Mouse (Mus musculus) left cerebral cortex, adult 9 months (tissue): ENCODE measurements around the gene Rnaseh2b.

ENCODE experiments used
- DNase-seq, 2 experiments: peaks; one replicate each; pipeline ENCODE4 v3.0.0; 2022; ENCODE audit warnings: low spot score in 2 of 2

Rnaseh2b gene

DNA sequence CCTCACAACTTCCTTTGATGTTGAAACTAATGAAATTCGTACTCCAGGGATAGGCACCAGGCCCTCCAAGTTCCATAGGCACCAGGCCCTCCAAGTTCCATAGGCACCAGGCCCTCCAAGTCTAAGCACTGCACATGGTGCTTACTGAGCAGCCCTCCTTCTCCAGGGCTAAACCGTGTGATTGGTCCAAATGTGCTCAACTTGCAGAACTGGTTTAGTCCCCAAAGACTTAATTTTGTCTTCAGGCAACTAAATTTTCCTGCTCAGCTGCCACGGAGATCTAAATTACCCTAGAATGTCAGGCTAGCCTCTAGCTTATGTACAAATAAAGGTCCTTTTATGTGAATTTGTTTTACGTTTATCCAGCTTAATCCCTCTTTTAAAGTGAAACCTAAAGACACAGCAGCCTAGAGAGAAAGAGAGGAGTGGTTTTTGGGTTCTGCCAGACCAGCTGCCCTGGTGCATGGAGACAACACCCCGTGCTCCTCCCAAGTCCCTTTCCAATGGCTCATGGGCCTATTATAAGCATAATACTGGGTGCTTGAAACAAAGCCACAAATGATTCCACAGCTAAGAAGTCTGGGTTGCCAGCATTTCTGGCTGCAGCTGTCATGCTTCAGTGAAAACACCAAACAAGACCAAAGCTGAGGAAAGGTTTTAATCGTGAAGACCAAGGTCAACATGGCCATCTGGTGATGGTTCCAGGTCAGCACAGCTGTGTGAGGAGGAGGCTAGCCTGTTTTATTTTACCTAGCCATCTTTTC lies 30.4 kb downstream of the Rnaseh2b start:
- DNase-seq, result no peak

DNA sequence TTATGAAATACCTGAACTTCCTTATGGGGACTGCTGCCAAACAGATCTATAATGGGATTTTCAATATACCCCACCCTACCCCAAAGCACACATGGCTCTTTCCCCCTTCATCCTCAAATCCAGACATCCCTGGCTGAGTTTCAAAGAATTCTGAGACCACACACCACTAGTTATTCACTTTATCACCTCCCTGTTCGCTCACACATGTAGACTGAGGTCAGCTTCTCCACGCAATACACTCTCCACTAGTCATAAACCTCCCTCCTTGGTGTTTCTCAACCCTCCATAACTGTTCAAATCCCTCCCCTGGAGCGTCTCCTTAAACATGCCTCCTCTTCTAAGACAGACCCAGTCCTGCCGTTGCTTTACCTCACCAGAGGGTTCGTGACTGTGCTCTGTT lies 31.1 kb downstream of the Rnaseh2b start:
- DNase-seq, result no peak

DNA sequence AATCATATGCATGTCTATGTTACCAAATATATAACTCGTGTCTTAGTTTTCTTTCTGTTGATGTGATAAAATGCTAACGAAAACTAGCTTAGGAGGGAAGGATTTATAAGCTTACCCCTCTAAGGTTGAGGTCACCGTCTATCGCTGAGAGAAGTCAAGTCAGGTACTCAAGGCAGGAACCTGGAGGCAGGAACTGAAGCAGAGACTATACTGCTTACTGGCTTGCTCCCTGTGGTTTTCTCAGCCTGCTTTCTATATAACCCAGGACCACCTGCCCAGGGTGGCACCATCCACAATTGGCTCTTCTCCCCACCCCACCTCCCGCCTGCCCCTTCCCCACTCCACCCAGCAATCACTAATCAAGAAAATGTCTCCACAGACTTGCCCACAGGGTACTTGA lies 32.6 kb downstream of the Rnaseh2b start:
- no peak for DNase-seq

GRCm38 (mm10) chr14:62326026-62326425 lies 33.6 kb downstream of the Rnaseh2b start:
- DNase-seq, result no peak

- no peak for DNase-seq
Observed at GRCm38 (mm10) chr14:62327171-62327570, 34.8 kb downstream of the Rnaseh2b start.

GRCm38 (mm10) chr14:62328606-62329005 lies 36.2 kb downstream of the Rnaseh2b start:
- DNase-seq, result no peak

DNA sequence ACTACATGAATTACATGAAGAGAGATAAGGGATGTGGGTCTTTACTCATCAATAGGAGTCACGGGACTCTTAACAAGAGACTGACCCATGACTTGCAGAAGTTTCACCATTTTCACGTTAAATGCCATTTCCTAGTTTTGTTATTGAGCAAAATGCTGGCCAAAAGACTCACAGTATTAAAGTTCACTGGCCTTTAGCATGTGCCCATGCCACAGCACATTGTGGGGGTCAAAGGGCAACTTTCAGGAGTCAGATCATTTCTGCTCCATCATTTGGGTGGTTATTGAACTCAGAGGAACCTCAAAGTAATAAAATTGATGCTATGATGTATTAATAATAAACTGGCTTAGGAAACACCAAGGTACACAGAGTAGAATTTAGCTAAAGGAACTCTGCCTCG lies 37.2 kb downstream of the Rnaseh2b start:
- DNase-seq, result no peak

DNA sequence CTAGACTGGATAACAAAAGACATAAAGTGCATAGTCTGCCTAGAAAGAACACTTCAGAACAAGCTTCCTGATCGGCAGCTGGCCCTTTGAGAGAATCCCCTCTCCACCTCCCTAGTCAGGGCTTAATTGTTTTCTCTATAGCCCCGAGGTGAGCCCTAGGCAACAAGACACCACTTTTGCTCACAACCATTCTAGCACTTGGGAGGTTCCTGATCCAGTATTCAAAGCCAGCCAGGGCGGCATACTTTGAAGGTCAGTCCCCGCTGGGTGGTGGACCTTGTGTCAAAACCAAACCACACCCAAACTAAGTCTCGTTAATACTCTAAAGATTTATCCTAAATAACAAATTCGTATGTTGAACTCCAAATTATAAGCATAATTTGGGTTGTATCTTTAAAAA lies 39.1 kb downstream of the Rnaseh2b start:
- DNase-seq, result no peak

- peak; percentile 50 to 82 for DNase-seq
Observed at GRCm38 (mm10) chr14:62331866-62332619, 39.7 kb downstream of the Rnaseh2b start.

DNA sequence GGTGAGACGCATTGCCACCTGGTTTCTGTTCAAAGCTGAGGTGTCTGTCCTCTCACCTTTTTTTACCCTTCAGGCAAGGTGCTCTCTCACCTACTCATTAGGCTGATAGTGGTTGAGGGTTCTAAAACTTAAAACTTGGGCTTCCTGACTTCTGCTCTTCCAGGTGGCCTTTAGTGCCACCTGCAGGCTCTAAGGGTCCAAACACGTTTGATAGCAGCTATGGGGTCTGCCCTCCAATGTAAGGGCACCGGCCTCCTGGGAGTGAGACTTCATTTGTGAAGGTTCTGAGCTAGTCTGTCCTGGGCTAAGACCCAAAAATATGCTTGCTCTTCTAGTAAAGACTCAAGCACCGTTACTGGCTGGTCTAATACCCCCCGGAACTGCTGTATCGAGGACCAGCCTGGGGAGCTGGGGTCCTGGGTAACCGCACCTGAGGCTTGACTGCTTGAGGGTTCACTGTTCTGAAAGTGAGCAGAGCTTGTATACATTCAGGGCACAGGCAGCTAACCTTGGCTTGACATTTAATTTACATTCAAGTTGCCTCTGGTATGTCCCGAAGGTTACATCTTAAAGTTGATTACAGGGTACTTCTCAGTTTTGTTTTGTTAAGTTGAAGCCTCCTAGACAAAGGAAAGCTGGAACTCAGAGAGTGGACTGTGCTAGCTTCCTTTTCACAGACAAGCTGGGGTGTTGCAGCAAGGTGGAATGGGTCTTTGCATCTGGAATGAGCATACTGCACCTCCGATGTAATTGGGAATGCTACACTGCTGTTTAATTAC lies 41.7 kb downstream of the Rnaseh2b start:
- DNase-seq, result no peak

DNA sequence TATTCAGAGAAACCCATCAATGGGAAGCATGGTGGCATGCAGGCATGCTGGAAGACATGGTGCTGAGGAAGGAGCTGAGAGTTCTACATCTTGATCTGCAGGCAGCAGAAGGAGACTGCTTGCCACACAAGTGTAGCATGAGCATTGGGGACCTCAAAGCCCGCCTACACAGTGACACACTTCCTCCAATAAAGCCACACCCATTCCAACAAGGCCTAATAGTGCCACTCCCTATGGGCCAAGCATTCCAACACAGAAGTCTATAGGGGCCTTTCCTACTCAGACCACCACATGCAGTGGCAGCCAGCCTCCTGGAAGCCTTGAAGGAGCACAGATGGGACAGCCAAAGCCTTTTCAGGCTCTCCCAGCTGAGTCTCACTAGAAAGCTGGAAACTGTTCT lies 46.8 kb downstream of the Rnaseh2b start:
- DNase-seq, result no peak

GRCm38 (mm10) chr14:62341887-62342642 lies 49.7 kb downstream of the Rnaseh2b start:
- no peak for DNase-seq

- DNase-seq, result peak in 1 of 2 experiments; percentile 5
Observed at GRCm38 (mm10) chr14:62342643-62343144, 50.3 kb downstream of the Rnaseh2b start.

DNA sequence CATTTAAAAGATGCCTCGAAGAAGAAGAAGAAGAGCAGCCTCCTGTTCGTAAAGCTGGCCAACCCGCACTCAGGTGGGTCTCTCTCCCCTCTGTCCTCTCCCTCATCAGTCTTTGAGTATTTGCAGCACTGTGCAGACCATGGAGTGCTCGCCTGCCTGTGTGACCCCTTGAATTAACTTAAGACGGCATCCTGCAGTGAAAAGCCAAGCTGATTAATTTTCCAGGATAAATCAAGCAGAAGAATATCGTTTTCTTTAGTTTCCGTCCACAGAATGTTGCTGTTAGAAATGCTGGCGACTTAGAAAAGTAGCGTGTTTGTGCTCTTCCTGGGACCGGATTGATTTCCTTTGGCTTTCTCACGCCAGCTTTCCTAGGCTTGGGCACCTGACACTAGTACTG lies 54.2 kb downstream of the Rnaseh2b start:
- DNase-seq, result no peak

DNA sequence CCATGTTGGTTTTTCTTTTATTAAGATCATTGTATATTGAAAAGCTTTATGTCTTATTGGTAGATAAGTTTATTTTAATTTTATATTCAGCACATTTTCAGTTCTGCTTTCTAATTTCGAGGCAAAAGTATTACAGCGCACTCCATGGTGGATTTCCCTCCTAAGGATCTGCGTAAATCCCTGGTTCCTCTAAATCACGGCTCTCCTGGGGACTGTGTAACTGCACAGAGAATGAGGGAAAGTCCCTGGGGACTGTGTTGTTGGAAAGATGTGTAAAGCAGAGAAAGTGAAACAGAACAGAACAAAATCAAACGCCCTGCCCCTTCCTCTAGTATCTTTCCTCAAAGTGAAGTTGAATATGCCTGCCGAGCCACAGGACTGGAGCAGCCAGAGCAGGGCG lies 54.7 kb downstream of the Rnaseh2b start:
- DNase-seq, result no peak

DNA sequence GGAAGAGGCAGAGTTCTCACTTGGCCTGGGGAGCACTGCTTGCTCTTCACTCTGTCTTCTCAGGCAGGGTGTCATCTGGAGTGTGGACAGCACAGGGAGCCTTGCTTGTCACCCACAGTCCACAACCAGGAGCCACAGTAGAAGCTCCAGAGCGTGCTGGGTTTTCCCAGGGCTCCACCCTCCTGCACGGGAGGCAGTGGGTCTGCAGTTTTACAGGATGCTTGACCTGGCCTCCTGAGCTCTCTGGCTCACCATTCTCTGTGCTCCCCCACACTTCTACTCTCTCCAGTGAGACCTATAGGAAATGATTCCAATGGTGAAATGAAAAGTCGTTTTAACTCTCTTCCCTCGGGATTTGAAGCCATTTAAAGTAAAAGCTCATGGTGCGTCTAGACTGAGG lies 57.4 kb downstream of the Rnaseh2b start:
- DNase-seq, result no peak

- no peak for DNase-seq
Observed at GRCm38 (mm10) chr14:62350186-62350585, 57.8 kb downstream of the Rnaseh2b start.

- no peak for DNase-seq
Observed at GRCm38 (mm10) chr14:62350890-62351289, 58.5 kb downstream of the Rnaseh2b start.

GRCm38 (mm10) chr14:62353372-62353771 lies 61.0 kb downstream of the Rnaseh2b start:
- no peak for DNase-seq

DNA sequence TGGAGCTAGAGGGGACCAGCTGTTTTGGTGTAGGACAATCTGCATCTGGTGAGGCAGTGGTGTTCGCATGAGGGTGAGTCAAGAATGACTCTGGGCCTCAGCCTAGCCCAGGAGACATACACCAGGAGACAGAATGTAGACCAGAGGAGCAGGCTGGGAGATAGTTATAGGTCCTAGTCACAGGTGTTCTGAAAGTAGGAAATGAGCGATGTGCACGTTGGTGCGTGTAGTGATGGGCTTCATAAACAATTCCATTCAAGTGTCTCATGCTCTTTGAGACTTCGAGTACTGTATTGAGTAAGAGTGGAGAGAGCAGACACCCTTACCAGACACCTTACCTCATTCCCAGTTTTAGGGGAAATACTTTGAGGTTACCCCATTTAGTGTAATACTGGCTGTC lies 61.4 kb downstream of the Rnaseh2b start:
- no peak for DNase-seq

DNA sequence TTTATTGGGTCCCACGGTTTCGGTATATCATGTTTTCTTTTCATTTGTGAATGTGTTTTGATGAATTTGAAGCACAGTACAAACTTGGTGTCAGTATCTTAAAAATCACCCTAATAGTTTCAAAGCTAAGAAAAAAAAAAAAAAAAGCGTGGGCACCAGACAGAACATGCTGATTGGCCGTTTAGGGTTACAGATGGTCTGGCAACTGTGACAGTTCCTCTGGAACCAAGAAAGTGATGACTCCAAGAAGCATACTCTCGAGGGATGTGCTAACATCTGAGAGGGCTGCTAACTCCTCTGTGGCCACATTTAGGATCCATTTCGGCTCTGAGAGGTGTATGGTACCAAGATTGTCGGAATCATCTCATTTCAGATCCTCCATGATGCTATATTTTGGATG lies 62.8 kb downstream of the Rnaseh2b start:
- no peak for DNase-seq
